Mouse (Mus musculus): Measurements from ENCODE around the gene Ccnd3. TPM values are rescaled to one million over a fixed set of nuclear protein-coding genes. Genes with fewer than 3 reads are reported as not detected.

The Ccnd3 gene
- polyA plus RNA-seq, 1 experiment from 2014 or later = 76.5 TPM

- H3K4me1 ChIP-seq = no peaks in the 10 kb centered on the region
- no peak for ATAC-seq (ENCODE audit: low FRiP score)
- no peak overlapping the region for H3K4me3 ChIP-seq (replicated peaks)
- H3K27ac ChIP-seq (replicated peaks) = no peak overlapping the region
- 72% methylated on average over 3 of the region's 3 CpGs for WGBS
- H3K27me3 ChIP-seq (replicated peaks) = no peaks in the 10 kb centered on the region
- no peak overlapping the region for H3K9ac ChIP-seq (replicated peaks)
- no peak overlapping the region for H3K4me2 ChIP-seq
- no peaks in the 10 kb centered on the region for H3K36me3 ChIP-seq
- no peaks in the 10 kb centered on the region for H3K9me3 ChIP-seq (replicated peaks)
Measured at GRCm38 (mm10) chr17:47557179-47557578, 52.3 kb downstream of the Ccnd3 start.

- Histone ChIP-seq H3K4me3 (replicated peaks) (no peak overlapping the region), H3K27me3 (replicated peaks) (no peaks in the 10 kb centered on the region), H3K4me1 (no peaks in the 10 kb centered on the region), H3K4me2 (no peak overlapping the region), H3K9ac (replicated peaks) (no peak overlapping the region), H3K9me3 (replicated peaks) (no peaks in the 10 kb centered on the region), H3K36me3 (no peaks in the 10 kb centered on the region), H3K27ac (replicated peaks) (no peak overlapping the region)
- 70% methylated on average over 6 of the region's 6 CpGs for WGBS
- no peak for ATAC-seq (ENCODE audit: low FRiP score)
Measured at GRCm38 (mm10) chr17:47559726-47560125, 54.9 kb downstream of the Ccnd3 start.

GRCm38 (mm10) chr17:47562875-47563274, 58.0 kb downstream of the Ccnd3 start:
- Histone ChIP-seq H3K4me3 (replicated peaks) (no peak overlapping the region), H3K9me3 (replicated peaks) (no peaks in the 10 kb centered on the region), H3K4me1 (peaks cover 2% of the 10 kb centered on the region; the same call in 1 of the 2 replicates), H3K9ac (replicated peaks) (no peak overlapping the region), H3K27ac (replicated peaks) (no peak overlapping the region), H3K36me3 (no peaks in the 10 kb centered on the region), H3K4me2 (no peak overlapping the region), H3K27me3 (replicated peaks) (no peaks in the 10 kb centered on the region)
- WGBS = 82% methylated on average over 6 of the region's 6 CpGs
- no peak for ATAC-seq (ENCODE audit: low FRiP score)

- no peak for ATAC-seq (ENCODE audit: low FRiP score)
- 94% methylated on average over 5 of the region's 5 CpGs for WGBS
- H3K27me3 ChIP-seq (replicated peaks) = no peaks in the 10 kb centered on the region
- H3K4me2 ChIP-seq = no peak overlapping the region
- no peak overlapping the region for H3K9ac ChIP-seq (replicated peaks)
- H3K4me3 ChIP-seq (replicated peaks) = no peak overlapping the region
- no peaks in the 10 kb centered on the region for H3K9me3 ChIP-seq (replicated peaks)
- H3K36me3 ChIP-seq = no peaks in the 10 kb centered on the region
- peaks cover 2% of the 10 kb centered on the region; the same call in 1 of the 2 replicates for H3K4me1 ChIP-seq
- no peak overlapping the region for H3K27ac ChIP-seq (replicated peaks)
Measured at GRCm38 (mm10) chr17:47564612-47565011, 59.8 kb downstream of the Ccnd3 start.

- H3K9me3 ChIP-seq (replicated peaks) = no peaks in the 10 kb centered on the region
- H3K36me3 ChIP-seq = no peaks in the 10 kb centered on the region
- peaks cover 2% of the 10 kb centered on the region; the same call in 1 of the 2 replicates for H3K4me1 ChIP-seq
- H3K27ac ChIP-seq (replicated peaks) = no peak overlapping the region
- no peak overlapping the region for H3K4me3 ChIP-seq (replicated peaks)
- ATAC-seq (ENCODE audit: low FRiP score) = no peak
- no peak overlapping the region for H3K9ac ChIP-seq (replicated peaks)
- no peaks in the 10 kb centered on the region for H3K27me3 ChIP-seq (replicated peaks)
- no peak overlapping the region for H3K4me2 ChIP-seq
- 5% methylated on average over 2 of the region's 2 CpGs for WGBS
Measured at GRCm38 (mm10) chr17:47566133-47566532, 61.3 kb downstream of the Ccnd3 start.

GRCm38 (mm10) chr17:47567271-47567670, 62.4 kb downstream of the Ccnd3 start:
- H3K4me3 ChIP-seq (replicated peaks) = no peak overlapping the region
- no peaks in the 10 kb centered on the region for H3K9me3 ChIP-seq (replicated peaks)
- H3K4me2 ChIP-seq = no peak overlapping the region
- H3K4me1 ChIP-seq = peaks cover 2% of the 10 kb centered on the region; the same call in 1 of the 2 replicates
- WGBS = 95% methylated on average over 3 of the region's 3 CpGs
- H3K9ac ChIP-seq (replicated peaks) = no peak overlapping the region
- no peaks in the 10 kb centered on the region for H3K27me3 ChIP-seq (replicated peaks)
- H3K36me3 ChIP-seq = no peaks in the 10 kb centered on the region
- no peak for ATAC-seq (ENCODE audit: low FRiP score)
- H3K27ac ChIP-seq (replicated peaks) = no peak overlapping the region

GRCm38 (mm10) chr17:47568389-47568788, 63.5 kb downstream of the Ccnd3 start:
- Histone ChIP-seq H3K9me3 (replicated peaks) (no peaks in the 10 kb centered on the region), H3K36me3 (no peaks in the 10 kb centered on the region), H3K9ac (replicated peaks) (no peak overlapping the region), H3K4me1 (peaks cover 2% of the 10 kb centered on the region; the same call in 1 of the 2 replicates), H3K27ac (replicated peaks) (no peak overlapping the region), H3K27me3 (replicated peaks) (no peaks in the 10 kb centered on the region), H3K4me2 (no peak overlapping the region), H3K4me3 (replicated peaks) (no peak overlapping the region)
- WGBS = 95% methylated on average over 3 of the region's 3 CpGs
- ATAC-seq (ENCODE audit: low FRiP score) = no peak

GRCm38 (mm10) chr17:47568951-47569527, 64.2 kb downstream of the Ccnd3 start:
- 45% methylated on average over 10 of the region's 10 CpGs for WGBS
- no peaks in the 10 kb centered on the region for H3K36me3 ChIP-seq
- no peaks in the 10 kb centered on the region for H3K27me3 ChIP-seq (replicated peaks)
- no peak overlapping the region for H3K9ac ChIP-seq (replicated peaks)
- no peak overlapping the region for H3K4me2 ChIP-seq
- peaks cover 2% of the 10 kb centered on the region; the same call in 1 of the 2 replicates for H3K4me1 ChIP-seq
- H3K27ac ChIP-seq (replicated peaks) = no peak overlapping the region
- H3K9me3 ChIP-seq (replicated peaks) = no peaks in the 10 kb centered on the region
- ATAC-seq (ENCODE audit: low FRiP score) = no peak
- H3K4me3 ChIP-seq (replicated peaks) = no peak overlapping the region

- Histone ChIP-seq H3K4me3 (replicated peaks) (no peak overlapping the region), H3K36me3 (no peaks in the 10 kb centered on the region), H3K9me3 (replicated peaks) (no peaks in the 10 kb centered on the region), H3K27me3 (replicated peaks) (no peaks in the 10 kb centered on the region), H3K4me2 (no peak overlapping the region), H3K4me1 (no peaks in the 10 kb centered on the region), H3K9ac (replicated peaks) (no peak overlapping the region), H3K27ac (replicated peaks) (no peak overlapping the region)
- no peak for ATAC-seq (ENCODE audit: low FRiP score)
- WGBS = 15% methylated on average over 7 of the region's 7 CpGs
Measured at GRCm38 (mm10) chr17:47571621-47572020, 66.8 kb downstream of the Ccnd3 start.

- Histone ChIP-seq H3K4me2 (no peak overlapping the region), H3K27me3 (replicated peaks) (no peaks in the 10 kb centered on the region), H3K9me3 (replicated peaks) (no peaks in the 10 kb centered on the region), H3K4me3 (replicated peaks) (no peak overlapping the region), H3K36me3 (no peaks in the 10 kb centered on the region), H3K4me1 (no peaks in the 10 kb centered on the region), H3K9ac (replicated peaks) (no peak overlapping the region), H3K27ac (replicated peaks) (no peak overlapping the region)
- no peak for ATAC-seq (ENCODE audit: low FRiP score)
Measured at GRCm38 (mm10) chr17:47572436-47572835, 67.6 kb downstream of the Ccnd3 start.

- no peaks in the 10 kb centered on the region for H3K4me1 ChIP-seq
- H3K9ac ChIP-seq (replicated peaks) = no peak overlapping the region
- H3K4me3 ChIP-seq (replicated peaks) = no peak overlapping the region
- H3K4me2 ChIP-seq = no peak overlapping the region
- H3K9me3 ChIP-seq (replicated peaks) = no peaks in the 10 kb centered on the region
- no peaks in the 10 kb centered on the region for H3K27me3 ChIP-seq (replicated peaks)
- no peak for ATAC-seq (ENCODE audit: low FRiP score)
- no peak overlapping the region for H3K27ac ChIP-seq (replicated peaks)
- WGBS = 82% methylated on average over 8 of the region's 8 CpGs
- no peaks in the 10 kb centered on the region for H3K36me3 ChIP-seq
Measured at GRCm38 (mm10) chr17:47574028-47574427, 69.2 kb downstream of the Ccnd3 start.

- Histone ChIP-seq H3K4me2 (no peak overlapping the region), H3K27me3 (replicated peaks) (no peaks in the 10 kb centered on the region), H3K27ac (replicated peaks) (no peak overlapping the region), H3K4me1 (no peaks in the 10 kb centered on the region), H3K9me3 (replicated peaks) (no peaks in the 10 kb centered on the region), H3K4me3 (replicated peaks) (no peak overlapping the region), H3K36me3 (no peaks in the 10 kb centered on the region), H3K9ac (replicated peaks) (no peak overlapping the region)
- ATAC-seq (ENCODE audit: low FRiP score) = no peak
- 70% methylated on average over 11 of the region's 11 CpGs for WGBS
Measured at GRCm38 (mm10) chr17:47574830-47575229, 70.0 kb downstream of the Ccnd3 start.

All from neural tube, embryonic 15.5 days (tissue).